Mouse (Mus musculus): ENCODE data around the gene Ccnc.

The Ccnc gene

DNA sequence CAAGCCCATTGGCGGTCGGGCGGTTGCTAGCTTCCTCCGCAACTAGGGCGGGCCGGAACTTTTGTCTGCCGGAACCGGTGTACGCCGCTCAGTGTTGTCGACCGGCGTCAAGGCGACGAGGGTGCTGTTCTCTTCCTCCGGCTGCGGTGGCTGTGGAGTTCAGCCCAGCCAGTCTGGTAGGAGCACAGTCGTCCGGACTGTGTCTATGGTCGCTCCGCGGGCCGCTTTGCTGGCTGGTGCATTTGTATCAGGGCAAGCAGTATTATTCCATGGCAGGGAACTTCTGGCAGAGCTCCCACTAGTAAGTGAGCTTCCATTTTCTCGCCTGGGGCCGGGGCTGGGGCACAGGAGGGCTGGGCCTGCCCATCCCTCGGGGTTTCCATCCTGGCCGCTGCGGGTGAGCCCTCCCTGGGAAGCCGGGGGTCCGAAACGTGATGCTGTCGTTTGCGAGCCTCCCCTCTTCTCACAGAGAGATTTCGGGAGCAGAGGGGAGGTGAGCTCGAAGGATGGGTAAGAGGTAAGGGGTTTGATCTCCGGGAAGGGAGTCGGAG, at the start of gene Ccnc:
Ccnc (plus strand) TSS at position 87 of the 551 bp plus-strand sequence.
- DNase-seq = peak; percentile 94 to 95

- no peak for DNase-seq
Observed at GRCm38 (mm10) chr4:21678101-21678974, 49.2 kb upstream of the Ccnc start.

DNA sequence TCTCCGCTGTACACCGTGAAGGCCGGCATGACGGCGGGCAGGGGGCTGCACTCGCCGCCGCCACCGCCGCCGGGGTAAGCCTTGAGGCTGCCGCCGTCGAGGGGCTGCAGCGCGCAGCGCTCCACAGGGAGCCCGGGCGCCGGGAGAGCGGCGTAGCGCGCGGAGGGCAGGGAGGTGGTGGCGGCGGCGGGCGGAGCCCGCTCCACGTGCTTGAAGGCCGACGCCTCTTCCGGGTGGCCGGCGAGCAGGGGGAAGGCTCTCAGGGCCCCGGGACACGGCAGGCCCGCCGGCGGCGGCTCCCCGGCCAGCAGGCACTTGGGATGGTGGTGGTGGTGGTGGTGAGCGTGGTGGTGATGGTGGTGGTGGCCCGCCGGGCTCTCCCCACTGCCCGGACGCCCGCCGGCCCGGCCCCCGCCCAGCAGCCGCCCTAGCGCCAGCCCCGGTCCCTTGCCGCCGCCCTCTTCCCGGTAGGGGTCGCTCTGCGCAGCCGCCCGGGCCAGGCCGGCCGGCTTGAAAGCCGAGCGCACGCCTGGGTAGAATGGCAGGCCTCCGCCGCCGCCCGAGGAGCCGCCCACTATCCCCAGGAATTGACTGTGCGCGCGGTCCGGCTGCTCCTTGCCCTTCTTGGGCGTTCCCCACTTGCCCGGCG, 48.4 kb upstream of the Ccnc start:
- peak; percentile 33 to 44 for DNase-seq

DNA sequence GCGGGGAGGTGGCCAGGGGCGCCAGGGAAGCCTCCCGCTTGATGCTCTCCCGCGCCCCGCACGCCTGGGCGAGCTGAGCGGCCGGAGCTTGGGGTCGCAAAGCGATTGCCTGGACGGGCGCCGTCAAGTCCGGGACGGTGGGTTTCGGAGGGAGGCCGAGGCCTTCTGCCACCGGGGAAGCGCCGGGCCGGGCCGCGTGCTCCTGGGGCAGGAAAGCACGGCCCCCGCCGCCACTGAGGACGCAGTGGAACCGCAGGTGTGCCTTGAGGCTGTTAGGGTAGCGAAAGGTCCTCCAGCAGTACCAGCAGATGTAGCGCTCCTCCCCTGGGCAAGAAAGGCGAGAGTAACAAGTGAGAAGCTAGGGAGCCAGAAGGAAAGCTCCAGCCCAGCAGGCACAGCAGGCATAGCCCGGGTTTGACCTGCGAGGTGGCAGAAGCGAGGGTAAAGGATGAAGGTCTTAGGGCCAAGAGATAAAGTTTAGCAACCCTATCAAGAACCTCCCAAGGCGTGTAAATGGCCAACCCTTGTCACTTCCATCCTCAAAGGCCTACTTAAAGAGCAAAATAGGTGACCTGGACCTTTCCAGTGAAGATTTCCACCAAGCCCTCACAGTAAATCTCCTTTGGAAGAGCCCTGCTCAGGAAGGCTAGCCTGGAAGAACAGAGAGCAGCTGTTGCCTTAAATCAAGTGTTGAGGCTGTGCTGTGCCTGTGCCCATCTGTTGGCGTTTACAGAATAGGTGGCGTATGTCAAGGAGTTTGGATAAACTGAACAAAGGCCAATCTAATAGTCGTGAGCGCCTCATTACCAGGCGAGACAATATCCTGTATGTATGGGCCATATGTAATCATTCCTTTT, 47.6 kb upstream of the Ccnc start:
- DNase-seq = no peak

GRCm38 (mm10) chr4:21680971-21681370, 46.5 kb upstream of the Ccnc start:
- DNase-seq = no peak

DNA sequence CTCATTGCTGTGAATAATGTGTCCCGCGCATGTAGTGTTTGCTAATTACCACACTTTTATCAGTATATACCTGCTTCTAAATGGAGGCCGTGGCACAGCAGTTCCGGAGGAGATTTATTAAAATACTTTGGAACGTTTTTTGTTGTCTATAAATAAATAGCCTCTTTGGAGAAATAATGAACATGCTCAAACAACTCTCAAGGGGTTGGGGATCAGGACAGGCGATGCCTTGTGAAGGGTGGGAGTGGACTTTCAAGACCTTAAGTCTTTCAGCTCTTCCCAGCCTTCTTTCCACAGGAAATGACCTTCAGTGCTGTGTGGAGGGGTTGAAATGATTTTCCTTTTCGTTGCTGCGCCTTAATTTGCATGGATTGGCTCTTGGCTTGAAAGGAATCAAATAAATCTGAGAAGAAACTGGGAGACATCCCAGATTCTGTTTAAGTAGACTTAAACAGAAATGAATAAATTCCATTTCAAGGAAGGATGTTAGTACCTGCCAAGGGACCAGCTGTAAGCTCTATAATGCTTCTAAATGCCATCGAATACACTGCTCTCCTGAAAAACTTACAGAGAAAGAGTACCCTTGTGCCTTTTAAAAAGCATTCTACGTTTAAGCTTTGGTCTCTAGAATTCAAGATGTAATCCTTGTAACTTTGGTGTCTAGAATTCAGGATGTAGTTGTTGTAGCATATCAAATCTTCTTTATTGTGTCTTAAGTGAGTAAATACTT, 44.9 kb upstream of the Ccnc start:
- no peak for DNase-seq

GRCm38 (mm10) chr4:21684341-21684970, 43.0 kb upstream of the Ccnc start:
- DNase-seq = no peak

DNA sequence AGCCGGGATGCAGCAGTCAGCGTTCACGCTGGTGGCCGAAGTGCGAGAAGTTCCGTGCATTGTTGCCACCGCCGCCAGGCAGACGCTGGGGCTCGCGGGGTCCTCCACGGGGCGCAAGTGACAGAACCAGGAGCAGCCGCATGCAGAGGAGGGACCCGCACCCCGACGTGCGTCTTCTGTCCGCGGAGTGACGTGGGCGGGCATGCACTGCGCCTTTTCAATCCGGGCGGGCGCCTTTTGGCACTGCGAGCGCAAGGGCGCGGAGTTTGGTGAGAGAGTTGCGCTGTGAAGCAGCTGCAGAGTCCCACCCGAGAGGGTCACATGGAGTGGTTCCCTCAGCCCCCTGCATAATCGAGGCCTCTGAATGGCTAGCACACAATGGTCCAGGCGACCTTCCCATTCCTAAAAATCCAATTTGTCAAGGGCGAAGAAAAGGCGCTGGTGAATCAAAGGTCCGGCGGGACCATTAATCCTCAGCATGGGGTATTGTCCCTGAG, 41.9 kb upstream of the Ccnc start, which contains the start of gene Prdm13:
Prdm13 (minus strand) TSS at position 369 of the 497 bp plus-strand sequence.
- no peak for DNase-seq

DNA sequence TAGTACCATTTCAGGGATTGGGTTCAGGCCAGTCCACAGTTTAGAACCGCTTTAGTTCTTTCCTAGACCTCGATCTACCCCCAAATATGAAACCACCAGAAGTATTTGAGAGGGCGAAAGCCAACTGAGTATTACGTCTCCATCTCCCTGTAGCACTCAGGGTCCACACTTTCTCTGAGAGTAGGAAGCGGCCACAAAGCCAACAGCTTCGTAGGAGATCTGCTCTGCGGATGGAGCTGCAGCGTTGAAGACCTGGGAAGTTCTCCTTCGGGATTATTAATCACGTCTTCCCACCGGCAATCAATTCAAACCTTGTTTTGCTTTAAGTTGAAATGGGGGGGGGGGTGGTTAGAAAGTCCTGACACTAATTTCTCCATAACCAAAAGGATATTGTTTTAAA, 41.1 kb upstream of the Ccnc start:
- DNase-seq = no peak

- DNase-seq = no peak
Observed at GRCm38 (mm10) chr4:21686934-21687333, 40.6 kb upstream of the Ccnc start.

GRCm38 (mm10) chr4:21687783-21688702, 39.5 kb upstream of the Ccnc start:
- DNase-seq = peak in 1 of 2 experiments; percentile 28

GRCm38 (mm10) chr4:21688703-21689200, 38.7 kb upstream of the Ccnc start:
- peak in 1 of 2 experiments; percentile 36 for DNase-seq

GRCm38 (mm10) chr4:21689492-21689941, 38.0 kb upstream of the Ccnc start:
- DNase-seq = no peak

DNA sequence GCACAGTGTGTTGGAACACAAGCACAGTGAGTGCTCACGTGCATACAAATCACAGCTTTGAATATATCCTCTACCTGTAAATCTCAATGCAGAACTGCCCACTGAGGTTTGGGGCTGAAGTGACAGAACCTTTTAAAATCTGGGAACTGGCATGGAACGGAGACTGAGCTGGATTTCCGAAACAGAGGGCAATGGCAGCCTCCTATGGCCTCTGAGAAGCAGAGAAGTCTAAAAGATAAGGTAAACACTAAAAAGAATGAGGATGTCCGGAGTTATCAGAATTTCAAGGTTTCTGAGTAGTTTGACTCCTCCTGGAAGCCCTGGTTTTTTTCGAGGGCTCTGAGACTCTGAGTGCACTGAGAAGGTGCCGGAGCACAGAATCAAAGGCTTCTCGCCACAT, 37.3 kb upstream of the Ccnc start:
- no peak for DNase-seq

DNA sequence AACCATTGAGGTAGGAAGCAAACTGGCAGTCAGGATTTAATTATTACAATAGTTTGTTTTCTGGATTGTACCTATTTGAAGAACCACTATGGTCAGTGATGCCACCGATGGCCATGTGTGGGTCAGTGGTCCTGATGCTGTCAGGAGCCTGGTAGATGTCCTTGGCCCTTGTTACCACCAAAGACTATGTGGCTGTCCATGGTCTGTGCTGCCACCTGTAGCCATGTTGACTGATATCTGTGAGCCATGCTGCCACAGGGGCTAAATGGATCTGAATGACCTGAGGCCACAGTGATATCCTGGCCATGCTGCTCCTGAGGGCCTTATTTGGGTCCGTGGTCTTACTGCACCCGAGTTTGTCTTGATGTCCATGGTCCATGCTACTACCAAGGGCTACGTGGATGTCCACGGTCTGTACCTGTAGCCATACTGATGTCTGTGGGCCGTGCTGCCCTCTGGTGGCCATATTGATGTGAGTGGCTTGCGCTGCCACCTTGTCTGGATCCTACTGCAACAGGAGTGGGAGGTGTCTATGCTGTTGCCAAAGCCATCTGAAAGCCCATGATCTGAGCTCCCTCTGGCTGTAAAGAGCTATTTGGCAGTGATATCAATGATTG, 31.8 kb upstream of the Ccnc start:
- peak in 1 of 2 experiments; percentile 47 for DNase-seq

- no peak for DNase-seq
Observed at GRCm38 (mm10) chr4:21705046-21705445, 22.5 kb upstream of the Ccnc start.

- peak; percentile 88 to 90 for DNase-seq
Observed at GRCm38 (mm10) chr4:21712147-21712546, 15.4 kb upstream of the Ccnc start.

- DNase-seq = no peak
Observed at GRCm38 (mm10) chr4:21722752-21723334, 4.7 kb upstream of the Ccnc start.

Measured in lung, postnatal 4 days (tissue).